Mouse (Mus musculus): Measurements from ENCODE around the gene Chrm4. TPM values are rescaled to one million over a fixed set of nuclear protein-coding genes. Genes with fewer than 3 reads are reported as not detected.

Gene Chrm4
- polyA plus RNA-seq, 1 experiment from 2014 or later, result 0.57 TPM

- no peak overlapping the region for H3K4me3 ChIP-seq
- H3K36me3 ChIP-seq, result peaks cover 81% of the 10 kb centered on the region
- peaks cover 58% of the 10 kb centered on the region for H3K4me1 ChIP-seq
- H3K27me3 ChIP-seq (ENCODE audit: insufficient read depth, poor library complexity, severe bottlenecking), result no peaks in the 10 kb centered on the region
- no peaks in the 10 kb centered on the region for H3K9me3 ChIP-seq
- 93% methylated on average over 7 of the region's 7 CpGs for WGBS
- H3K27ac ChIP-seq, result no peak overlapping the region
- no peak for DNase-seq (ENCODE audit: low spot score)
Observed at GRCm38 (mm10) chr2:91936154-91936553, 9.1 kb downstream of the Chrm4 start.

- no peaks in the 10 kb centered on the region for H3K9me3 ChIP-seq
- H3K27ac ChIP-seq, result no peak overlapping the region
- H3K4me3 ChIP-seq, result no peak overlapping the region
- no peaks in the 10 kb centered on the region for H3K27me3 ChIP-seq (ENCODE audit: insufficient read depth, poor library complexity, severe bottlenecking)
- 85% methylated on average over 15 of the region's 15 CpGs for WGBS
- H3K36me3 ChIP-seq, result peaks cover 91% of the 10 kb centered on the region
- no peak for DNase-seq (ENCODE audit: low spot score)
- H3K4me1 ChIP-seq, result peaks cover 53% of the 10 kb centered on the region
Observed at GRCm38 (mm10) chr2:91939303-91939935, 12.4 kb downstream of the Chrm4 start.

- no peak for DNase-seq (ENCODE audit: low spot score)
- no peak overlapping the region for H3K4me3 ChIP-seq
- 46% methylated on average over 6 of the region's 6 CpGs for WGBS
- H3K27ac ChIP-seq, result 0 out of 2 replicates have a peak overlapping the region, but pooled peaks have one; percentile 19
- H3K4me1 ChIP-seq, result peaks cover 60% of the 10 kb centered on the region
- peaks cover 76% of the 10 kb centered on the region for H3K36me3 ChIP-seq
- no peaks in the 10 kb centered on the region for H3K9me3 ChIP-seq
- no peaks in the 10 kb centered on the region for H3K27me3 ChIP-seq (ENCODE audit: insufficient read depth, poor library complexity, severe bottlenecking)
Observed at GRCm38 (mm10) chr2:91942356-91942755, 15.3 kb downstream of the Chrm4 start.

GRCm38 (mm10) chr2:91944170-91944950, 17.3 kb downstream of the Chrm4 start:
- 39% methylated on average over 13 of the region's 13 CpGs for WGBS
- Histone ChIP-seq H3K4me1 (peaks cover 76% of the 10 kb centered on the region), H3K27me3 (ENCODE audit: insufficient read depth, poor library complexity, severe bottlenecking) (no peaks in the 10 kb centered on the region), H3K36me3 (peaks cover 56% of the 10 kb centered on the region), H3K4me3 (0 out of 2 replicates have a peak overlapping the region, but pooled peaks have one; percentile 0), H3K9me3 (no peaks in the 10 kb centered on the region), H3K27ac (peak overlapping the region; percentile 69)
- no peak for DNase-seq (ENCODE audit: low spot score)

GRCm38 (mm10) chr2:91945483-91945882, 18.4 kb downstream of the Chrm4 start, which contains the start of gene Gm9821:
Gm9821 (plus strand) TSS chr2:91945703.
- peaks cover 44% of the 10 kb centered on the region for H3K36me3 ChIP-seq
- H3K9me3 ChIP-seq, result no peaks in the 10 kb centered on the region
- peaks cover 86% of the 10 kb centered on the region for H3K4me1 ChIP-seq
- H3K4me3 ChIP-seq, result 0 out of 2 replicates have a peak within 1 kb of the TSS, but pooled peaks have one; percentile 0
- peak within 1 kb of the TSS; percentile 96 for H3K27ac ChIP-seq
- no peaks in the 10 kb centered on the region for H3K27me3 ChIP-seq (ENCODE audit: insufficient read depth, poor library complexity, severe bottlenecking)
- no peak for DNase-seq (ENCODE audit: low spot score)
- WGBS, result 89% methylated on average over 18 of the region's 18 CpGs

GRCm38 (mm10) chr2:91946836-91947235, 19.8 kb downstream of the Chrm4 start:
- Histone ChIP-seq H3K4me3 (no peak overlapping the region), H3K27ac (peak overlapping the region; percentile 96), H3K9me3 (no peaks in the 10 kb centered on the region), H3K4me1 (peaks cover 93% of the 10 kb centered on the region), H3K36me3 (peaks cover 33% of the 10 kb centered on the region), H3K27me3 (ENCODE audit: insufficient read depth, poor library complexity, severe bottlenecking) (no peaks in the 10 kb centered on the region)
- 47% methylated on average over 6 of the region's 6 CpGs for WGBS
- no peak for DNase-seq (ENCODE audit: low spot score)

GRCm38 (mm10) chr2:91947397-91948150, 20.5 kb downstream of the Chrm4 start:
- H3K27ac ChIP-seq, result peak overlapping the region; percentile 96
- H3K4me1 ChIP-seq, result peaks cover 88% of the 10 kb centered on the region
- 42% methylated on average over 11 of the region's 11 CpGs for WGBS
- H3K9me3 ChIP-seq, result no peaks in the 10 kb centered on the region
- H3K27me3 ChIP-seq (ENCODE audit: insufficient read depth, poor library complexity, severe bottlenecking), result no peaks in the 10 kb centered on the region
- peak; percentile 89 for DNase-seq (ENCODE audit: low spot score)
- H3K36me3 ChIP-seq, result peaks cover 26% of the 10 kb centered on the region; the same call in 1 of the 2 replicates
- H3K4me3 ChIP-seq, result peak overlapping the region; percentile 60

GRCm38 (mm10) chr2:91948151-91948509, 21.1 kb downstream of the Chrm4 start:
- no peaks in the 10 kb centered on the region for H3K9me3 ChIP-seq
- H3K27ac ChIP-seq, result peak overlapping the region; percentile 96
- H3K4me1 ChIP-seq, result peaks cover 84% of the 10 kb centered on the region
- DNase-seq (ENCODE audit: low spot score), result no peak
- 66% methylated on average over 6 of the region's 6 CpGs for WGBS
- H3K27me3 ChIP-seq (ENCODE audit: insufficient read depth, poor library complexity, severe bottlenecking), result no peaks in the 10 kb centered on the region
- peak overlapping the region; percentile 60 for H3K4me3 ChIP-seq
- H3K36me3 ChIP-seq, result peaks cover 22% of the 10 kb centered on the region; the same call in 1 of the 2 replicates

- no peak for DNase-seq (ENCODE audit: low spot score)
- peak overlapping the region; percentile 60 for H3K4me3 ChIP-seq
- 60% methylated on average over 3 of the region's 3 CpGs for WGBS
- peak overlapping the region; percentile 96 for H3K27ac ChIP-seq
- no peaks in the 10 kb centered on the region for H3K27me3 ChIP-seq (ENCODE audit: insufficient read depth, poor library complexity, severe bottlenecking)
- H3K36me3 ChIP-seq, result peaks cover 15% of the 10 kb centered on the region; the same call in 1 of the 2 replicates
- no peaks in the 10 kb centered on the region for H3K9me3 ChIP-seq
- H3K4me1 ChIP-seq, result peaks cover 84% of the 10 kb centered on the region
Observed at GRCm38 (mm10) chr2:91948792-91949241, 21.8 kb downstream of the Chrm4 start.

GRCm38 (mm10) chr2:91949411-91950274, 22.6 kb downstream of the Chrm4 start:
- no peak for DNase-seq (ENCODE audit: low spot score)
- WGBS, result 54% methylated on average over 17 of the region's 17 CpGs
- Histone ChIP-seq H3K9me3 (no peaks in the 10 kb centered on the region), H3K27ac (peak overlapping the region; percentile 96), H3K4me1 (peaks cover 85% of the 10 kb centered on the region), H3K27me3 (ENCODE audit: insufficient read depth, poor library complexity, severe bottlenecking) (no peaks in the 10 kb centered on the region), H3K36me3 (peaks cover 11% of the 10 kb centered on the region; the same call in 1 of the 2 replicates), H3K4me3 (peak overlapping the region; percentile 60)

- Histone ChIP-seq H3K27me3 (ENCODE audit: insufficient read depth, poor library complexity, severe bottlenecking) (no peaks in the 10 kb centered on the region), H3K27ac (peak overlapping the region; percentile 96), H3K9me3 (no peaks in the 10 kb centered on the region), H3K4me3 (peak overlapping the region; percentile 60), H3K4me1 (peaks cover 85% of the 10 kb centered on the region), H3K36me3 (peaks cover 3% of the 10 kb centered on the region; the same call in 1 of the 2 replicates)
- 14% methylated on average over 15 of the region's 15 CpGs for WGBS
- DNase-seq (ENCODE audit: low spot score), result peak; percentile 95
Observed at GRCm38 (mm10) chr2:91950275-91951085, 23.4 kb downstream of the Chrm4 start.
